Mouse (Mus musculus): ENCODE data around the gene Olfr1265. TPM values are rescaled to one million over a fixed set of nuclear protein-coding genes. Genes with fewer than 3 reads are reported as not detected.

Gene Olfr1265
- polyA plus RNA-seq (2012; rRNA removed) = not detected in 2 replicates

DNA sequence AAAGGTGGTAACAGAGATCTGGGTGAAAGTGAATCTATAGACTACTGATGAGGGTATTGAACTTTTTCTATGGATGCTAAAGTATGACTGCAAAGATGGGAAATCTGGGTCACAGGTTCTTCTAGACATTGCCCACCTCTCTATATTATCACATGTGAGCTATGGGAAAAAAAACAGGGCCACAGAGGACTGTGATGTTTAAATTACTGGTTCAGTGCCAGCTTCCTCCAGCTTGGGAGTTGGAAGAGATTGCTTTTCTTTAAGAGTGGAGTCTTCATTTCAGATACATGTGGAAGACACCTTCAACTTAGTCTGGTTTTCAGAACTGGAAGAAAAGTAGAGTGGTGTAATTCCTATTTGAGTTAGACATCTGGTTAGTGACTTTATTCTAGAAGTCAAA, at the start of gene Olfr1265:
Gene Olfr1265, plus strand, starts transcription at position 301 of the 400 bp plus-strand sequence.
- TF ChIP-seq POLR2A (IDR thresholded peaks at IDR 0.05; ENCODE audit: low read depth, low read length) (no peak), CTCF (IDR thresholded peaks at IDR 0.05; ENCODE audit: extremely low read depth, insufficient read length, insufficient replicate concordance, low read depth, low read length) (no peak)

GRCm38 (mm10) chr2:89990921-89991320, 44.2 kb upstream of the Olfr1265 start, which contains the start of gene Olfr1261:
TSS of gene Olfr1261 (plus strand) at chr2:89991221.
- no peak within 1 kb of the TSS for H3K4me3 ChIP-seq (ENCODE audit: low read depth, low read length)
- H3K27ac ChIP-seq (ENCODE audit: insufficient read depth, low read depth, low read length) = no peak within 1 kb of the TSS
- H3K4me1 ChIP-seq (ENCODE audit: control insufficient read depth, insufficient read depth, insufficient read length, low read length) = no peaks in the 10 kb centered on the region
- no peaks in the 10 kb centered on the region for H3K36me3 ChIP-seq (ENCODE audit: control insufficient read depth, insufficient read depth, low read length)
- H3K27me3 ChIP-seq (ENCODE audit: control insufficient read depth, insufficient read depth, low read length) = no peaks in the 10 kb centered on the region
- TF ChIP-seq CTCF (IDR thresholded peaks at IDR 0.05; ENCODE audit: extremely low read depth, insufficient read length, insufficient replicate concordance, low read depth, low read length) (no peak), POLR2A (IDR thresholded peaks at IDR 0.05; ENCODE audit: low read depth, low read length) (no peak)

More for the DNA sequence above, at the start of gene Olfr1265:
- no peaks in the 10 kb centered on the region for H3K27me3 ChIP-seq (ENCODE audit: control insufficient read depth, insufficient read depth, low read length)
- H3K27ac ChIP-seq (ENCODE audit: insufficient read depth, low read depth, low read length) = no peak within 1 kb of the TSS
- no peaks in the 10 kb centered on the region for H3K4me1 ChIP-seq (ENCODE audit: control insufficient read depth, insufficient read depth, insufficient read length, low read length)
- no peak within 1 kb of the TSS for H3K4me3 ChIP-seq (ENCODE audit: low read depth, low read length)
- H3K36me3 ChIP-seq (ENCODE audit: control insufficient read depth, insufficient read depth, low read length) = no peaks in the 10 kb centered on the region

DNA sequence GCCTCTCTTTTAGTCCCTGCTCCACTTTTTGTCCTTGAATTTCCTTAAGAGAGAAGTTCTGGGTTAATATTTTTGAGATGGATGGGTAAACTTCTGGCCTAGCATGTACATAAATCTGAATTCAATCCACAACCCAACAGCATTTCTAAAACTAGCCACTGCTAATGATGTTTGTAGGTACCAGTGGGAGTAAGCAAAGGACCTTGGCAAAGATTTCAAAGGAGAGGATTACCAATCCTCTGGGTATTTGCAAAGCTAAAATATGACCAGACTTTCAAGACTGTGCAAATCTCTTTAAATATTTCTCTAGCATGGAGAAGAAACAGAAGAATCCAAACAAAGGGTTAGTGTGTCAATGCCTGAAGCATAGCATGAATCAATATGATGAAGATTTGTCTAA, 35.3 kb upstream of the Olfr1265 start, which contains the start of gene Olfr1262:
Gene Olfr1262, plus strand, starts transcription at position 301 of the 400 bp plus-strand sequence.
- no peak within 1 kb of the TSS for H3K4me3 ChIP-seq (ENCODE audit: low read depth, low read length)
- H3K27me3 ChIP-seq (ENCODE audit: control insufficient read depth, insufficient read depth, low read length) = no peaks in the 10 kb centered on the region
- no peak within 1 kb of the TSS for H3K27ac ChIP-seq (ENCODE audit: insufficient read depth, low read depth, low read length)
- TF ChIP-seq POLR2A (IDR thresholded peaks at IDR 0.05; ENCODE audit: low read depth, low read length) = no peak
- TF ChIP-seq CTCF (IDR thresholded peaks at IDR 0.05; ENCODE audit: extremely low read depth, insufficient read length, insufficient replicate concordance, low read depth, low read length) = no peak
- no peaks in the 10 kb centered on the region for H3K36me3 ChIP-seq (ENCODE audit: control insufficient read depth, insufficient read depth, low read length)
- H3K4me1 ChIP-seq (ENCODE audit: control insufficient read depth, insufficient read depth, insufficient read length, low read length) = no peaks in the 10 kb centered on the region

DNA sequence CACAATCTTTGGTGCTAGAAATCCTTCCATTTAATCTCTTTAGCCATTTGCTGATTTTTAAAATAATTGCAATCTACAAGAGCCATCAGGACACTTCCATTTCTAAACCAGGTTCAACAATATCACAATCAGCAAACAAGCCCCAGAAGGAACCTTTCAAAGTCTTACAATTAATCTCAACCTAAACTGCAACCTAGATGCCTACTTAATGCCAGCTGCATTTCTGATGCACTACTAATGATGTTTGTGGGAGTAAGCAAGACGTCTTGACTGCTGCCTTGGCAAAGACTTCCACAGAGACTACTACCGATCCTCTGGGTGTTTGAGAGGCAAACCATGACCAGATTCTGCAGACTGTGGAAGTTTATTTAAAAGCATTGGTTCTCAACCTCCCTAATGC, 23.3 kb upstream of the Olfr1265 start, which contains the start of gene Olfr1263:
Gene Olfr1263, plus strand, starts transcription at position 301 of the 400 bp plus-strand sequence.
- TF ChIP-seq POLR2A (IDR thresholded peaks at IDR 0.05; ENCODE audit: low read depth, low read length) = no peak
- TF ChIP-seq CTCF (IDR thresholded peaks at IDR 0.05; ENCODE audit: extremely low read depth, insufficient read length, insufficient replicate concordance, low read depth, low read length) = no peak
- Histone ChIP-seq H3K4me3 (ENCODE audit: low read depth, low read length) (no peak within 1 kb of the TSS), H3K27me3 (ENCODE audit: control insufficient read depth, insufficient read depth, low read length) (no peaks in the 10 kb centered on the region), H3K27ac (ENCODE audit: insufficient read depth, low read depth, low read length) (no peak within 1 kb of the TSS), H3K4me1 (ENCODE audit: control insufficient read depth, insufficient read depth, insufficient read length, low read length) (no peaks in the 10 kb centered on the region), H3K36me3 (ENCODE audit: control insufficient read depth, insufficient read depth, low read length) (no peaks in the 10 kb centered on the region)
- WGBS = 84% methylated on average over 2 of the region's 2 CpGs

DNA sequence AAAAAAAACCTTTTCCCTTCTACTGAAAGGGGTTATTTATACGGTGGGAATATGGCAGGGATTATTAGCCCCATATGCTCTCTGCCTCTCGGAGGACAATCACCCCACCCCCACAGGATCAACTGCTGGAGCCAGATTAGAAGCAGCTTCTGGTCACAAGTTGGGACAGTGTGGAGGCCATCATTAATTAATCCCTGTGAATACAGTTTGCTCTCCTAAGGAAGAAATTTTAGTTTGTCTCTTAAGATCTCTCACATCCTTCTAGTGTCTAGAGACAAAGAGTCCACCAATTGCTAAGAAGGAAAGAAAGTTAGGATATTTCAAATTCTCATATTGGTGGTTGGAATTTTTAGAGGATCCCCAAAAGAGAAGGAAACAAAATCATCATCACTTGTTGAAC, 9.7 kb upstream of the Olfr1265 start, which contains the start of gene Olfr1264:
Gene Olfr1264, minus strand, starts transcription at position 101 of the 400 bp plus-strand sequence.
- WGBS = 76% methylated on average over 2 of the region's 2 CpGs
- H3K4me3 ChIP-seq (ENCODE audit: low read depth, low read length) = no peak within 1 kb of the TSS
- no peaks in the 10 kb centered on the region for H3K4me1 ChIP-seq (ENCODE audit: control insufficient read depth, insufficient read depth, insufficient read length, low read length)
- H3K27me3 ChIP-seq (ENCODE audit: control insufficient read depth, insufficient read depth, low read length) = no peaks in the 10 kb centered on the region
- H3K36me3 ChIP-seq (ENCODE audit: control insufficient read depth, insufficient read depth, low read length) = no peaks in the 10 kb centered on the region
- TF ChIP-seq CTCF (IDR thresholded peaks at IDR 0.05; ENCODE audit: extremely low read depth, insufficient read length, insufficient replicate concordance, low read depth, low read length) (no peak), POLR2A (IDR thresholded peaks at IDR 0.05; ENCODE audit: low read depth, low read length) (no peak)
- no peak within 1 kb of the TSS for H3K27ac ChIP-seq (ENCODE audit: insufficient read depth, low read depth, low read length)

- H3K4me3 ChIP-seq (ENCODE audit: low read depth, low read length) = no peak within 1 kb of the TSS
- no peaks in the 10 kb centered on the region for H3K27me3 ChIP-seq (ENCODE audit: control insufficient read depth, insufficient read depth, low read length)
- TF ChIP-seq CTCF (IDR thresholded peaks at IDR 0.05; ENCODE audit: extremely low read depth, insufficient read length, insufficient replicate concordance, low read depth, low read length) = no peak
- no peak for TF ChIP-seq POLR2A (IDR thresholded peaks at IDR 0.05; ENCODE audit: low read depth, low read length)
- H3K27ac ChIP-seq (ENCODE audit: insufficient read depth, low read depth, low read length) = no peak within 1 kb of the TSS
- H3K4me1 ChIP-seq (ENCODE audit: control insufficient read depth, insufficient read depth, insufficient read length, low read length) = no peaks in the 10 kb centered on the region
- H3K36me3 ChIP-seq (ENCODE audit: control insufficient read depth, insufficient read depth, low read length) = no peaks in the 10 kb centered on the region
These were observed 28.4 kb downstream of the Olfr1265 start, which contains the start of gene Olfr140 for GRCm38 (mm10) chr2:90063494-90063893. TSS of gene Olfr140 (minus strand) at chr2:90063594.

DNA sequence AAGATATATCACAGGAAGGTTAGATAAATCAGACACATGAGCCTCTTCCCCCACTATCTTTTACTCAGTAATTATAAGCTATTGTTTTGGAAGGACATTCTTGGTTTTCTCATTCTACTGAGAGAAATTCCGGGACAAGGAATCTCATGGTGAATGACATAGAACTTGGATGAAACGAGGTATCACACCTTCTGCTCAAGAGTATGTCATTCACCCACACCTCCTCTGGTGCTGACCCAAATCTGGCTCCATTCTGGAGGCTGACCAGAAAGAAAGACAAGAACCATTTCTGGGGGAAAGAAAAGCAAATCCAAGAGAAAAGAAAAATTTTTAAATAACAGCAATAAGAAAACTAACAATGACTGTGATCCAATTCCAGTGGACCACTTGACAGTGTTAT, 34.9 kb downstream of the Olfr1265 start:
- Histone ChIP-seq H3K4me3 (ENCODE audit: low read depth, low read length) (no peak overlapping the region), H3K4me1 (ENCODE audit: control insufficient read depth, insufficient read depth, insufficient read length, low read length) (no peaks in the 10 kb centered on the region), H3K27ac (ENCODE audit: insufficient read depth, low read depth, low read length) (no peak overlapping the region), H3K36me3 (ENCODE audit: control insufficient read depth, insufficient read depth, low read length) (no peaks in the 10 kb centered on the region), H3K27me3 (ENCODE audit: control insufficient read depth, insufficient read depth, low read length) (no peaks in the 10 kb centered on the region)
- TF ChIP-seq CTCF (IDR thresholded peaks at IDR 0.05; ENCODE audit: extremely low read depth, insufficient read length, insufficient replicate concordance, low read depth, low read length) (no peak), POLR2A (IDR thresholded peaks at IDR 0.05; ENCODE audit: low read depth, low read length) (no peak)
- WGBS = 67% methylated on average over 2 of the region's 2 CpGs

Other genes starting within 250 kb of the Olfr1265 start
- not detected in 2 replicates for gene Olfr1254, start 241.7 kb upstream of the Olfr1265 start, polyA plus RNA-seq (2012; rRNA removed)
- gene Olfr1255, start 223.3 kb upstream of the Olfr1265 start, polyA plus RNA-seq (2012; rRNA removed) = not detected in 2 replicates
- not detected in 2 replicates for gene Olfr1256, start 193.8 kb upstream of the Olfr1265 start, polyA plus RNA-seq (2012; rRNA removed)
- gene Olfr48, start 187.1 kb upstream of the Olfr1265 start, polyA plus RNA-seq (2012; rRNA removed) = not detected in 2 replicates
- not detected in 2 replicates for gene Olfr1257, start 156.9 kb upstream of the Olfr1265 start, polyA plus RNA-seq (2012; rRNA removed)
- gene Olfr1258, start 108.0 kb upstream of the Olfr1265 start, polyA plus RNA-seq (2012; rRNA removed) = not detected in 2 replicates
- 0.18 TPM in 1 of 2 replicates, not detected in the other for gene Olfr1259, start 86.7 kb upstream of the Olfr1265 start, polyA plus RNA-seq (2012; rRNA removed)
- not detected in 2 replicates for gene Olfr1260, start 61.0 kb upstream of the Olfr1265 start, polyA plus RNA-seq (2012; rRNA removed)
- not detected in 2 replicates for gene Olfr1261, start 44.1 kb upstream of the Olfr1265 start, polyA plus RNA-seq (2012; rRNA removed)
- not detected in 2 replicates for gene Olfr1262, start 35.2 kb upstream of the Olfr1265 start, polyA plus RNA-seq (2012; rRNA removed)
- gene Olfr1263, start 23.2 kb upstream of the Olfr1265 start, polyA plus RNA-seq (2012; rRNA removed) = not detected in 2 replicates
- not detected in 2 replicates for gene Olfr1264, start 9.8 kb upstream of the Olfr1265 start, polyA plus RNA-seq (2012; rRNA removed)
- not detected in 2 replicates for gene Olfr140, start 28.3 kb downstream of the Olfr1265 start, polyA plus RNA-seq (2012; rRNA removed)
- gene Olfr1269, start 86.1 kb downstream of the Olfr1265 start, polyA plus RNA-seq (2012; rRNA removed) = not detected in 2 replicates
- gene Olfr32, start 107.0 kb downstream of the Olfr1265 start, polyA plus RNA-seq (2012; rRNA removed) = not detected in 2 replicates
- not detected in 2 replicates for gene Olfr1270, start 117.8 kb downstream of the Olfr1265 start, polyA plus RNA-seq (2012; rRNA removed)
- gene Olfr1506, start 189.2 kb downstream of the Olfr1265 start, polyA plus RNA-seq (2012; rRNA removed) = not detected in 2 replicates
- gene Olfr142, start 222.3 kb downstream of the Olfr1265 start, polyA plus RNA-seq (2012; rRNA removed) = not detected in 2 replicates
- not detected in 2 replicates for gene Olfr1271, start 235.7 kb downstream of the Olfr1265 start, polyA plus RNA-seq (2012; rRNA removed)